Mouse (Mus musculus) kidney, adult 2 months (tissue): ENCODE measurements around the gene Stn1. TPM values are rescaled to one million over a fixed set of nuclear protein-coding genes. Genes with fewer than 3 reads are reported as not detected.

Experiments used
- DNase-seq: peaks from one replicate; pipeline ENCODE4 v3.0.0; 2021
- H3K27ac ChIP-seq: fragments of 200-500 bp; 2 replicates; pipeline ENCODE4 v1.5.1; 2012; ENCODE audit warnings: low read depth, low read length, control low read depth, inconsistent platforms; ENCODE audit not compliant: insufficient read depth
- H3K27me3 ChIP-seq: fragments of 200-500 bp; replicated peaks from 2 replicates; pipeline ENCODE4 v1.6.1; 2012; ENCODE audit warnings: mild to moderate bottlenecking, moderate library complexity, low read length, inconsistent platforms; ENCODE audit not compliant: control insufficient read depth, insufficient read depth
- H3K36me3 ChIP-seq: fragments of 200-500 bp; 2 replicates; pipeline ENCODE4 v1.6.1; 2012; ENCODE audit warnings: mild to moderate bottlenecking, moderate library complexity, low read length, inconsistent platforms; ENCODE audit not compliant: control insufficient read depth, insufficient read depth
- H3K4me1 ChIP-seq: fragments of 200-500 bp; 2 replicates; pipeline ENCODE4 v1.6.1; 2011; ENCODE audit warnings: low read length; ENCODE audit not compliant: control insufficient read depth, insufficient read depth
- H3K4me3 ChIP-seq: fragments of 200-500 bp; 2 replicates; pipeline ENCODE4 v1.5.1; 2011; ENCODE audit warnings: mild to moderate bottlenecking, low read depth, low read length, control low read depth; ENCODE audit not compliant: insufficient read depth
- CTCF ChIP-seq: fragments of 200-500 bp; conservative IDR thresholded peaks from 2 replicates; pipeline ENCODE4 v1.5.1; 2011; ENCODE audit warnings: low read depth, mild to moderate bottlenecking, control low read depth, low read length, moderate library complexity, mixed read lengths; ENCODE audit not compliant: insufficient read depth, insufficient read length
- POLR2A ChIP-seq: fragments of 200-500 bp; IDR thresholded peaks from one replicate; pipeline ENCODE4 v1.6.1; 2011; ENCODE audit warnings: low read depth, low read length, control low read depth
- WGBS: fragments of 180-500 bp; shearing (Covaris S2); methylation state at CpG from one replicate; pipeline ENCODE4 v1.1.7; 2018; 5-methylcytosine and 5-hydroxymethylcytosine counted together
- polyA plus RNA-seq: library from polyadenylated mRNA; depleted of rRNA; stranded (reverse); fragments of >200 nt; gene quantifications from 2 replicates; pipeline ENCODE4 v1.2.3, GENCODE M21; 2012; rRNA removed

Stn1 gene
- polyA plus RNA-seq, 1 experiment: 12.3 TPM

DNA sequence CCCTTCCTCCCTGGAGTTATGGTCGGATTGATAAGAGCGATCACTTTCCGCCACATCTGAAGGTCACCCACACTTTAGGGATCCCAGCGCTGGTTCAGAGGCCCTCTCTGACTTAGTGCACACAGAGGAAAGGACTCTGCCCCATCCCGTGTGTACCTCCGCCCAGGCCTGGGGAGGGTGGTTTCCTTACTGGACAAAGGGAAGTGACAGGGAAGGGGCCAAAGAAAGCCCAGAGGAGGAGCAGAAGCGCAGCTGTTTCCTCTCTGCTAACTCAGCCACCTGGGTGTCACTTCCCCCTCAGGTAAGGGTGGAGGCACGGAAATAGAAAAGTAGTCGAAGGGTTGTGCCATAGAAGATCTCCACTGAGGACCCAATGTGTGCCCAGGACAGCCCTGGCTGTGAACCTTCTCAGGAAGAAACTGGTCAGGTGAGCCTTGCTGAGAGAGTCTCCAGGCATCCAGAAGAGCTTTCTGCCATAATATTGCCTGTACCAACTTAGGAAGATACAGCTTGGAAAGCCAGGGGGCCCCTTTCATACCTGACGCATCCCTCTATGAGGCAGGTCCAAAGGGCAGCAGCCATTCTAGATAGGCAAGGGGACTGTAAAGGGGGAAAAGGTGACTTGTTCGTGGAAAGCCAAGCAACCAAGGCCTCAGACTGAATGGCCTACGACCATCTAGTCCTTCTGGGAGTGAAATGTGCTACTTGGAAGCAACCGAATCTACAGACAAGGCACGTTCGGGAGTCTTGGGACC is 82.1 kb downstream of the Stn1 start:
- H3K4me1 ChIP-seq: peaks cover 18% of the 10 kb centered on the region
- 72% methylated on average over 15 of the region's 15 CpGs for WGBS
- TF ChIP-seq POLR2A (no peak), CTCF (no peak)
- no peaks in the 10 kb centered on the region for H3K36me3 ChIP-seq
- peak overlapping the region; percentile 45 for H3K27ac ChIP-seq
- H3K4me3 ChIP-seq: no peak overlapping the region
- H3K27me3 ChIP-seq: no peaks in the 10 kb centered on the region
- DNase-seq: peak; percentile 52

DNA sequence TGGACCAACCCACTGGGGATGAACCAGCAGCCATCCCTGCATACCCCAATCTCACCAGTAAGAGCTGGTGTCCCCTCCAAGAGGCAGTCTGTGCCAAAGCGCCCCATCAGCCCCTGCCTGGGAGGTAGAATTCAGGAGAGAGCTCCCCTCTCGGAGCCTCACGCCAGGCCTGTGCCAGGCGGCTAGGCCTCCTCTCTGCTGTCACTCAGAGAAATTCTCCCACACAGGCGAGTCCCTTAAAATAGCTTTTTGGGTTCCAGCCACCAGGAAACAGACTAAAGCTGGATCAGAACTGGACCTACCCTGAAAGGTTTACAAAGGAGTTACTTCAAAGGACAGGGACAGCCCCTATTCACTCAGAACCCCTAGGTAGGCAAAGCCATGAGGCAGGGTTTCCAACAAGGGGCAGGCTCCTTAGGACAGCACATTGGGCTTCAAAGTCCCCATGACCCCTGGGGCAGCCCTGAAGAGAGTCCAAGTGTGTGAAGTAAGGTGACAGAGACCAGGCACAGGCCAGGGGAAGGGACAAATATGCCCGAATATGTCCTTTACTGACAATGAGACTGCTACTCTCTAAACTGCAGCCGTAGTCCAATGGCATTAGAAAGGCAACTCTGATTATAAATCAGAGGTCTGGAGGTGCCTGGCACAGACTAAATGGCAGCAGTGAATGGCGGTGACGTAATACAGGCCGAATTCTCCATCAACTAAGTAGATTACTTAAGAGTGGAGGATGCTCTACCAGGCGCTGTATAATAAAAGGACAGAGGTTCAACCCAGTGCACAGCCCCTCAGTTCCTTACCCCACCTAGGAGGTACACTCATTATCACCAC is 82.9 kb downstream of the Stn1 start:
- WGBS: 72% methylated on average over 11 of the region's 11 CpGs
- peak; percentile 57 for DNase-seq
- TF ChIP-seq POLR2A (no peak), CTCF (no peak)
- no peaks in the 10 kb centered on the region for H3K27me3 ChIP-seq
- H3K27ac ChIP-seq: peak overlapping the region; percentile 49
- H3K4me1 ChIP-seq: peaks cover 24% of the 10 kb centered on the region
- no peaks in the 10 kb centered on the region for H3K36me3 ChIP-seq
- no peak overlapping the region for H3K4me3 ChIP-seq

DNA sequence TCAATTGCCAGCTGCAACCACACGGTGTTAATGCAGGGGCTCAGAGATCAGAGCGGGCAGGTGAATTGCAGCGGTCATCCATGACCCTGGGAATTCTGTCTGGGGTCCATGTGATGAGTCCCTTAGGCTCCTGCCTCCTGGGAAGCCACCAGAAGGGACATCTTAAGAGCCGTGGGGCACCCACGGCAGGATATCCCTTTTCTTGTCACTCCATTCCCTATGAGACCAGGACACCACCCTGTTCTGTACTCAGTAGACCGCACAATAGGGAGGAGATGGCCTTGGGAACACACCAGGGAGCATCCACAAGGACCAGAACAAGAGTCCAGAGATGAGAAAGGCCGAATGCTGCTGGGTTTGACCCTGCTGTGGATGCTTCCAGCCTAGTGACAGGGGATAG is 84.0 kb downstream of the Stn1 start:
- H3K27me3 ChIP-seq: no peaks in the 10 kb centered on the region
- H3K4me1 ChIP-seq: peaks cover 25% of the 10 kb centered on the region
- no peaks in the 10 kb centered on the region for H3K36me3 ChIP-seq
- TF ChIP-seq CTCF: no peak
- TF ChIP-seq POLR2A: no peak
- WGBS: 83% methylated on average over 7 of the region's 7 CpGs
- H3K27ac ChIP-seq: 0 out of 2 replicates have a peak overlapping the region, but pooled peaks have one; percentile 32
- no peak for DNase-seq
- H3K4me3 ChIP-seq: no peak overlapping the region

DNA sequence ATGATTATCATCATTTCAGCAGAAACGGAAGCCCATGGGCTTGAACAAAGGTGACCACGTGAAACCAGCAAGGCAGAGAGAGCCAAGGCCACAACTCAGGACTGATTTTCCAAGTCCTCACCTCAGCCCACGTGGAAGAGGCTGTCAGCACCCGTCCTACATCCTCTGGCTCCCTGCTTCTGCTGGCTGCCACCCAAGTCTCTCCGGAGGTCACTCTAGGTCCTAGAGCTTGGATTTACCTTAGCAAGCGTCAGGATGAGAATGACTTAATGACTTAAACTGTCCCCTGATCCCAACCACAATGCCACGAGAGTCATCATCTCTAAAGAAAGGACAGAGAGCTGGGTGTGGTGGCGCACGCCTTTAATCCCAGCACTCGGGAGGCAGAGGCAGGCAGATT is 84.6 kb downstream of the Stn1 start:
- peak; percentile 76 for DNase-seq
- Histone ChIP-seq H3K4me1 (peaks cover 28% of the 10 kb centered on the region), H3K4me3 (no peak overlapping the region), H3K27me3 (no peaks in the 10 kb centered on the region), H3K36me3 (no peaks in the 10 kb centered on the region), H3K27ac (peak overlapping the region; percentile 25)
- TF ChIP-seq POLR2A (no peak), CTCF (no peak)
- 66% methylated on average over 10 of the region's 10 CpGs for whole genome bisulfite sequencing

DNA sequence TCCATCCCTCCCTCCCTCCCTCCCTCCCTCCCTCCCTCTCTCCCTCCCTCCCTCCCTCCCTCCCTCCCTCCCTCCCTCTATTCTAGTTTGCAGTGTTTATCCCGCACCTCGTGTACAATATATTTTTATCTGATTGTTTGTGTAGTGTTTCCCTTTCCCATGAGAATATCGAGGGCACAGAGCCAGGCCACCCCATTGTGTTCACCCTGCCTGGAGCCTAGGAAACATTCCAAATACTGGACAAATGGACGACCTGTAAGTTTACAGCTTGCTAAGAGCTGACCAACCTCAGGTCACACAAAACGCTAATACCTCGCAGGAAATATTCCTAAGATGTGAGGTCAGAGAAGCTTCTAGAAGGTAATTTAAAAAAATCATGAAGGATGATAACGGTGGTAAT is 85.1 kb downstream of the Stn1 start:
- no peaks in the 10 kb centered on the region for H3K27me3 ChIP-seq
- H3K27ac ChIP-seq: peak overlapping the region; percentile 25
- H3K4me3 ChIP-seq: no peak overlapping the region
- WGBS: 46% methylated on average over 7 of the region's 7 CpGs
- peak; percentile 80 for DNase-seq
- peaks cover 28% of the 10 kb centered on the region for H3K4me1 ChIP-seq
- no peak for TF ChIP-seq POLR2A
- no peak for TF ChIP-seq CTCF
- no peaks in the 10 kb centered on the region for H3K36me3 ChIP-seq

DNA sequence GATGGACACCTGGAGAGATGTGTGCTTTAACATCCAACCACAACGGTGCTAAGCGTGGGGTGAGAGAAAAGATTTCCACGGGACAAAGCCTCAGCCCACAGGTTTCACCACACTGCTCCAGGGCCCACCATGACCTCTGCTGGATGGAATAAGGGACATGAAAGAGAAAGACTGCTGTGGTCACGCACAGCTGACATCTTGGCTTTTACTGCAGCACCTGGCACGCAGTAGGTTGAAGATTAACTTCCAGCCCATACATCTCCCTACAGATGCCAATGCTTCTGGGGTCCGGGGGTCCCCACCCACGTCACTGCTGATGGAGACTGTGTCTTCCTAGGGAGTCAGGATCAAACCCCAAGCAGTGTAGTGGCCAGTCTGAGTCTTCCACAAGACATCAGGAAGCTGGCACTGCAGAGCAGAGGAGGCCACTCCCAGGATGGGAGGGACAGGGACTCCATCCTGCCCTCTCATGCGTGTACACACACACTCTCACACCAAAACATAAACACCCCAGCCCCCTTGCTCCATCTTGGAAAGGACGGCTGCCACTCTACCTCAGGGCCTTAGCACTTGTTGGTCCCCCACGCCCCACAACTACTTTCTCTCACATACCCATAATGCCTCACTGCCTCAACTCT is 85.7 kb downstream of the Stn1 start:
- H3K36me3 ChIP-seq: no peaks in the 10 kb centered on the region
- H3K4me1 ChIP-seq: peaks cover 28% of the 10 kb centered on the region
- TF ChIP-seq CTCF (no peak), POLR2A (no peak)
- H3K27ac ChIP-seq: peak overlapping the region; percentile 84
- H3K27me3 ChIP-seq: no peaks in the 10 kb centered on the region
- 43% methylated on average over 10 of the region's 10 CpGs for WGBS
- H3K4me3 ChIP-seq: no peak overlapping the region
- peak; percentile 60 for DNase-seq

Other genes with a start within 250 kb of the Stn1 start
- 14.9 and 15.5 TPM in 2 replicates for gene Sh3pxd2a, start 73.1 kb downstream of the Stn1 start, polyA plus RNA-seq
- gene Slk, start 42.2 kb upstream of the Stn1 start, polyA plus RNA-seq: 10.4 and 12.2 TPM in 2 replicates
- gene Col17a1, start 154.6 kb upstream of the Stn1 start, polyA plus RNA-seq: 0.27 and 0.54 TPM in 2 replicates
- gene Sfr1, start 194.2 kb upstream of the Stn1 start, polyA plus RNA-seq: 34.7 and 46.9 TPM in 2 replicates